Mouse (Mus musculus): ENCODE measurements at regions not wholly inside any gene's neighbourhood (a gene's known extent, or its start where the extent isn't known, plus 50 kb on each side); places are given as distances from the start of the nearest gene placed in this dataset.

GRCm38 (mm10) chr10:98500315-98500714 lies 413.9 kb upstream of the Atp2b1 start:
- Histone ChIP-seq H3K4me3 (replicated peaks; ENCODE audit: low read depth, low read length) (no peak overlapping the region), H3K36me3 (ENCODE audit: insufficient read depth, low read length) (no peaks in the 10 kb centered on the region), H3K27me3 (ENCODE audit: insufficient read depth, low read length) (no peaks in the 10 kb centered on the region), H3K4me1 (replicated peaks; ENCODE audit: insufficient read depth, low read length) (no peaks in the 10 kb centered on the region), H3K27ac (no peak overlapping the region), H3K4me2 (ENCODE audit: low read length) (no peak overlapping the region), H3K9ac (ENCODE audit: low read depth, low read length) (no peak overlapping the region), H3K9me3 (replicated peaks; ENCODE audit: low read length) (no peaks in the 10 kb centered on the region)
- no peak for TF ChIP-seq CTCF (IDR thresholded peaks at IDR 0.05; ENCODE audit: low read depth)
- 84% methylated on average over 4 of the region's 4 CpGs for WGBS
- no peak for DNase-seq (ENCODE audit: low spot score)
- ATAC-seq (replicated peaks; ENCODE audit: low FRiP score, low read depth): no peak

GRCm38 (mm10) chr10:98501566-98501965 lies 412.6 kb upstream of the Atp2b1 start:
- no peaks in the 10 kb centered on the region for H3K9me3 ChIP-seq (replicated peaks; ENCODE audit: low read length)

GRCm38 (mm10) chr10:98504524-98504923 lies 409.7 kb upstream of the Atp2b1 start:
- Histone ChIP-seq H3K4me2 (ENCODE audit: low read length) (no peak overlapping the region), H3K4me3 (replicated peaks; ENCODE audit: low read depth, low read length) (no peak overlapping the region), H3K4me1 (replicated peaks; ENCODE audit: insufficient read depth, low read length) (no peaks in the 10 kb centered on the region), H3K36me3 (ENCODE audit: insufficient read depth, low read length) (no peaks in the 10 kb centered on the region), H3K9ac (ENCODE audit: low read depth, low read length) (no peak overlapping the region), H3K27ac (no peak overlapping the region), H3K9me3 (replicated peaks; ENCODE audit: low read length) (no peaks in the 10 kb centered on the region), H3K27me3 (ENCODE audit: insufficient read depth, low read length) (no peaks in the 10 kb centered on the region)
- DNase-seq (ENCODE audit: low spot score) (no peak), ATAC-seq (replicated peaks; ENCODE audit: low FRiP score, low read depth) (no peak)
- WGBS: 85% methylated on average over 3 of the region's 3 CpGs
- TF ChIP-seq CTCF (IDR thresholded peaks at IDR 0.05; ENCODE audit: low read depth): no peak

More at GRCm38 (mm10) chr10:98501566-98501965, 412.6 kb upstream of the Atp2b1 start:
- H3K36me3 ChIP-seq (ENCODE audit: insufficient read depth, low read length): no peaks in the 10 kb centered on the region
- no peak for TF ChIP-seq CTCF (IDR thresholded peaks at IDR 0.05; ENCODE audit: low read depth)
- no peaks in the 10 kb centered on the region for H3K27me3 ChIP-seq (ENCODE audit: insufficient read depth, low read length)
- H3K4me3 ChIP-seq (replicated peaks; ENCODE audit: low read depth, low read length): no peak overlapping the region
- H3K4me2 ChIP-seq (ENCODE audit: low read length): no peak overlapping the region
- no peaks in the 10 kb centered on the region for H3K4me1 ChIP-seq (replicated peaks; ENCODE audit: insufficient read depth, low read length)
- no peak overlapping the region for H3K27ac ChIP-seq
- WGBS: 88% methylated on average over 5 of the region's 5 CpGs
- no peak for ATAC-seq (replicated peaks; ENCODE audit: low FRiP score, low read depth)
- H3K9ac ChIP-seq (ENCODE audit: low read depth, low read length): no peak overlapping the region
- no peak for DNase-seq (ENCODE audit: low spot score)

GRCm38 (mm10) chr10:98508515-98509143 lies 405.6 kb upstream of the Atp2b1 start:
- Histone ChIP-seq H3K36me3 (ENCODE audit: insufficient read depth, low read length) (no peaks in the 10 kb centered on the region), H3K9ac (ENCODE audit: low read depth, low read length) (no peak overlapping the region), H3K27ac (no peak overlapping the region), H3K4me1 (replicated peaks; ENCODE audit: insufficient read depth, low read length) (no peaks in the 10 kb centered on the region), H3K27me3 (ENCODE audit: insufficient read depth, low read length) (no peaks in the 10 kb centered on the region), H3K9me3 (replicated peaks; ENCODE audit: low read length) (no peaks in the 10 kb centered on the region), H3K4me2 (ENCODE audit: low read length) (no peak overlapping the region), H3K4me3 (replicated peaks; ENCODE audit: low read depth, low read length) (no peak overlapping the region)
- no peak for TF ChIP-seq CTCF (IDR thresholded peaks at IDR 0.05; ENCODE audit: low read depth)
- no peak for ATAC-seq (replicated peaks; ENCODE audit: low FRiP score, low read depth)
- 53% methylated on average over 5 of the region's 5 CpGs for WGBS
- no peak for DNase-seq (ENCODE audit: low spot score)

- WGBS: 74% methylated on average over 1 of the region's 1 CpGs
- TF ChIP-seq CTCF (IDR thresholded peaks at IDR 0.05; ENCODE audit: low read depth): no peak
- ATAC-seq (replicated peaks; ENCODE audit: low FRiP score, low read depth): no peak
Measured at GRCm38 (mm10) chr10:98514836-98515235, 399.4 kb upstream of the Atp2b1 start.

GRCm38 (mm10) chr10:98517609-98518008 lies 396.6 kb upstream of the Atp2b1 start:
- H3K4me2 ChIP-seq (ENCODE audit: low read length): no peak overlapping the region
- no peaks in the 10 kb centered on the region for H3K27me3 ChIP-seq (ENCODE audit: insufficient read depth, low read length)
- H3K4me3 ChIP-seq (replicated peaks; ENCODE audit: low read depth, low read length): no peak overlapping the region
- ATAC-seq (replicated peaks; ENCODE audit: low FRiP score, low read depth) (no peak), DNase-seq (ENCODE audit: low spot score) (no peak)
- no peaks in the 10 kb centered on the region for H3K9me3 ChIP-seq (replicated peaks; ENCODE audit: low read length)
- H3K36me3 ChIP-seq (ENCODE audit: insufficient read depth, low read length): no peaks in the 10 kb centered on the region
- TF ChIP-seq CTCF (IDR thresholded peaks at IDR 0.05; ENCODE audit: low read depth): no peak
- WGBS: 92% methylated on average over 2 of the region's 2 CpGs
- H3K27ac ChIP-seq: no peak overlapping the region
- H3K9ac ChIP-seq (ENCODE audit: low read depth, low read length): no peak overlapping the region
- H3K4me1 ChIP-seq (replicated peaks; ENCODE audit: insufficient read depth, low read length): no peaks in the 10 kb centered on the region

More at GRCm38 (mm10) chr10:98514836-98515235, 399.4 kb upstream of the Atp2b1 start:
- no peaks in the 10 kb centered on the region for H3K36me3 ChIP-seq (ENCODE audit: insufficient read depth, low read length)
- H3K4me3 ChIP-seq (replicated peaks; ENCODE audit: low read depth, low read length): no peak overlapping the region
- H3K4me1 ChIP-seq (replicated peaks; ENCODE audit: insufficient read depth, low read length): no peaks in the 10 kb centered on the region
- DNase-seq (ENCODE audit: low spot score): no peak
- no peak overlapping the region for H3K9ac ChIP-seq (ENCODE audit: low read depth, low read length)
- H3K9me3 ChIP-seq (replicated peaks; ENCODE audit: low read length): no peaks in the 10 kb centered on the region
- H3K27me3 ChIP-seq (ENCODE audit: insufficient read depth, low read length): no peaks in the 10 kb centered on the region
- no peak overlapping the region for H3K27ac ChIP-seq
- H3K4me2 ChIP-seq (ENCODE audit: low read length): no peak overlapping the region

- no peaks in the 10 kb centered on the region for H3K36me3 ChIP-seq (ENCODE audit: insufficient read depth, low read length)
- no peak for ATAC-seq (replicated peaks; ENCODE audit: low FRiP score, low read depth)
- TF ChIP-seq CTCF (IDR thresholded peaks at IDR 0.05; ENCODE audit: low read depth): no peak
Measured at GRCm38 (mm10) chr10:98529565-98529964, 384.6 kb upstream of the Atp2b1 start.

More at GRCm38 (mm10) chr10:98529565-98529964, 384.6 kb upstream of the Atp2b1 start:
- 78% methylated on average over 4 of the region's 4 CpGs for WGBS
- DNase-seq (ENCODE audit: low spot score): no peak
- Histone ChIP-seq H3K9me3 (replicated peaks; ENCODE audit: low read length) (0 out of 2 replicates have a peak, but pooled peaks cover 6% of the 10 kb centered on the region), H3K27ac (no peak overlapping the region), H3K27me3 (ENCODE audit: insufficient read depth, low read length) (no peaks in the 10 kb centered on the region), H3K4me3 (replicated peaks; ENCODE audit: low read depth, low read length) (no peak overlapping the region), H3K4me2 (ENCODE audit: low read length) (no peak overlapping the region), H3K4me1 (replicated peaks; ENCODE audit: insufficient read depth, low read length) (no peaks in the 10 kb centered on the region), H3K9ac (ENCODE audit: low read depth, low read length) (no peak overlapping the region)
